Mouse (Mus musculus) heart, postnatal 0 days (tissue): ENCODE measurements around the gene Nme3.

Source experiments
- CTCF ChIP-seq: IDR thresholded peaks from 2 replicates; pipeline ENCODE4 v1.5.1; 2016; ENCODE audit warnings: antibody characterized with exemption, control low read depth, low read depth
- EP300 ChIP-seq: IDR thresholded peaks from 2 replicates; pipeline ENCODE4 v1.6.1; 2016; ENCODE audit warnings: antibody characterized with exemption, low read depth

DNA sequence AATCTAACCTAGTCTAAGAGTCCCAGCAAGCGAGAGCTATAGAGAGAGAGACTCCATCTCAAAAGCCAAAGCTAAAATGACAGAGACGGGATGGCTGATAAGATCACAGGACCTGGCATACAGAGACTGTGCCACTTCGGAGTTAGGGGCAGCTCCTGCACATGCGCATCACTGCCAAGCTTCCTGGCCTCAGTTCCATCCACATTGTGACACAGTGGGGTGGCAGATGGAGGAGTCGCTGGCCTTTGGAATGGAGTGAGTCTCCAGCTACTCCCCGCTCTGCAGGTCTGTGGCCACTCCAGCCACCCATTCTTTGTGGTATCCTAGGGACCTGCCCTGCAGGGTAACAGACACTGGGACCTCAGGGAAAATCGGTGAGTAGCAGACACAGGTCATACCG lies 30.5 kb upstream of the Nme3 start, which contains the start of gene Igfals:
- TF ChIP-seq CTCF (no peak), EP300 (no peak)
